Mouse (Mus musculus): Measurements from ENCODE around the gene Fam117a.

Gene Fam117a

GRCm38 (mm10) chr11:95420880-95421435, 84.1 kb downstream of the Fam117a start:
- DNase-seq (ENCODE audit: low read depth, low spot score) = no peak

GRCm38 (mm10) chr11:95423505-95423904, 86.7 kb downstream of the Fam117a start:
- no peak for DNase-seq (ENCODE audit: low read depth, low spot score)

- no peak for DNase-seq (ENCODE audit: low read depth, low spot score)
Measured at GRCm38 (mm10) chr11:95431344-95431743, 94.5 kb downstream of the Fam117a start.

Data from embryo, embryonic 11.5 days (tissue).